Mouse (Mus musculus): ENCODE measurements at regions not wholly inside any gene's neighbourhood (a gene's known extent, or its start where the extent isn't known, plus 50 kb on each side); places are given as distances from the start of the nearest gene placed in this dataset.

DNA sequence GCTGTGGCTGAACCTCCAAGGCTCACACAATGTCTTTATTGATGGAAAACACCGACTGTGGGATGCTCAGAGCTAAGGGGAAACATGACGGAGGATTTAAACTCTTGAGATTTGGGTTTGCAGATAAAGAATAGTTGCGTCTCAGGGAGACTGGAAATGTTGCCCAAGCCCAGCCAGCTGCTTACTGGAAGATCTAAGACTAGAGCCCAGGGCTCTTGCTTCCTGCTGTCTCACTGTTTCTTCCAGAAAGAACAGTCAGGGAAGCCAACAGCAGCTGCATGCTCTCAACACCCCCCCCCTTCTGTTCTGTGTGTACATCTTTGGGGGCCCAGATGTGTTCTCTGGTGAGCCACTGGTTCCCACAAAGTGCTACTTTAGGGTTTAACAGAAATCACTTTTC is 333.0 kb downstream of the Mtx2 start:
- Histone ChIP-seq H3K4me3 (replicated peaks; ENCODE audit: insufficient read depth, low read depth, low read length) (no peak overlapping the region), H3K4me1 (ENCODE audit: control insufficient read depth, insufficient read depth, low read length) (no peaks in the 10 kb centered on the region), H3K27ac (ENCODE audit: insufficient read depth, low read length) (no peak overlapping the region), H3K27me3 (ENCODE audit: control insufficient read depth, insufficient read depth, low read length) (no peaks in the 10 kb centered on the region)
- no peak for DNase-seq
- WGBS: 76% methylated on average over 3 of the region's 3 CpGs
- TF ChIP-seq POLR2A (IDR thresholded peaks at IDR 0.05; ENCODE audit: borderline replicate concordance, insufficient read depth, low read length) (no peak), CTCF (IDR thresholded peaks at IDR 0.05; ENCODE audit: borderline replicate concordance, insufficient read depth, low read depth, low read length) (no peak)

DNA sequence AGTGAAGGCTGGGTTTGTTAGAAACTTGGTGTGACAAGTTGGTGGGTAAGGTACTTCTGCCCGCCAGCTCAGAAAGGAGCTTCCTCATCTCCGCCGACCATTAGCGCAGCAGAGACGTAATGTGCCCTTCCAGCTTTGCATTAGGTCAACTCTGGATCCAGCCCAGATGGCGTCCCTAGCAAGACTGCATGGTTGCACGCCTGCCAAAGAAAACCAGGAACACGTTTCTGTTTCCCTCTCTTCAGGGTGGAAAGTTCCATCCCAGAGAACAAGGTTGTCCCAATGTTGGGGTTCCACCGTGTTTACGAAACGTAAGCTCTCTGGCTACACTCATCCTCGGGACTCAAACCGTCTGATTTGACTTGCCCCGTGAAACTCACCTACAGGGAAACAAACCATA is 335.5 kb downstream of the Mtx2 start:
- no peak for TF ChIP-seq POLR2A (IDR thresholded peaks at IDR 0.05; ENCODE audit: borderline replicate concordance, insufficient read depth, low read length)
- TF ChIP-seq CTCF (IDR thresholded peaks at IDR 0.05; ENCODE audit: borderline replicate concordance, insufficient read depth, low read depth, low read length): no peak
- Histone ChIP-seq H3K4me1 (ENCODE audit: control insufficient read depth, insufficient read depth, low read length) (no peaks in the 10 kb centered on the region), H3K27me3 (ENCODE audit: control insufficient read depth, insufficient read depth, low read length) (no peaks in the 10 kb centered on the region), H3K4me3 (replicated peaks; ENCODE audit: insufficient read depth, low read depth, low read length) (no peak overlapping the region), H3K27ac (ENCODE audit: insufficient read depth, low read length) (no peak overlapping the region)
- DNase-seq: no peak
- 81% methylated on average over 14 of the region's 14 CpGs for WGBS

DNA sequence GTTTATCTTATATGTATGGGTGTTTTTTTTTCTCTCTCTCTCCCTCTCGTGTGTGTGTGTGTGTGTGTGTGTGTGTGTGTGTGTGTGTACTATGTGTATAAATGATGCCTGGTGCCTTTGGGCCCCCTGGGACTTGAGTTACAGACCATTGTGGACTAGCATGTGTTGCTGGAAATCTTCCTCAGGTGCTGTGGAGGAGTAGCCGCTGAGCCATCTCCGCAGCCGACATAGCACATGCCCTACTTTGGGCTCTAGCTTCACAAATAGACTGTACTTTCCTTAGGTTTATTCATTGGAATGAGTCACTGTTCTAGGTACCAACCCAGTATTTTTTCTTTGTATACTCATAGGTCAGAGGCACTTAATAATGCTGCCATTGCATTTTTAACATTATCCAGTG is 339.4 kb downstream of the Mtx2 start:
- Histone ChIP-seq H3K27me3 (ENCODE audit: control insufficient read depth, insufficient read depth, low read length) (no peaks in the 10 kb centered on the region), H3K4me1 (ENCODE audit: control insufficient read depth, insufficient read depth, low read length) (no peaks in the 10 kb centered on the region), H3K27ac (ENCODE audit: insufficient read depth, low read length) (no peak overlapping the region), H3K4me3 (replicated peaks; ENCODE audit: insufficient read depth, low read depth, low read length) (no peak overlapping the region)
- DNase-seq: no peak
- TF ChIP-seq POLR2A (IDR thresholded peaks at IDR 0.05; ENCODE audit: borderline replicate concordance, insufficient read depth, low read length) (no peak), CTCF (IDR thresholded peaks at IDR 0.05; ENCODE audit: borderline replicate concordance, insufficient read depth, low read depth, low read length) (no peak)
- 88% methylated on average over 4 of the region's 4 CpGs for WGBS

DNA sequence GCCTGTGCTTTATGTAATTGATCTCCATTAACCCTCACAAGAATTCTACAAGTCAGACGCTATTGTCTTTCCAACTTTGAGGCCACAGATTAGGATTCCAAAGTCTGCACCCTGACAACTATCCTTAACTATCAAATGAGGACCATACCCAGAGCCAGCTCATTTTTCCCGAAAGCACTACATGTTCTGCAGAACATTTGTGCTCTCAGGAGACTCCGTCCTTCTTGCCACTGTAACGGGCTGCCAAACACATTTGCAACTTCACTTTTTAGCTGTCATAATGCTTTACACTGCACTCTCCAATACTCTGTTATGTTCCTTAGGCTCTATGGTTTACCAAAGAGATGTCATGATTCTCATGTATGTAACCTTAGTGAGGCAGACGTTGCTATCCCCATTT is 350.7 kb downstream of the Mtx2 start:
- 64% methylated on average over 5 of the region's 5 CpGs for WGBS
- TF ChIP-seq POLR2A (IDR thresholded peaks at IDR 0.05; ENCODE audit: borderline replicate concordance, insufficient read depth, low read length) (no peak), CTCF (IDR thresholded peaks at IDR 0.05; ENCODE audit: borderline replicate concordance, insufficient read depth, low read depth, low read length) (no peak)

DNA sequence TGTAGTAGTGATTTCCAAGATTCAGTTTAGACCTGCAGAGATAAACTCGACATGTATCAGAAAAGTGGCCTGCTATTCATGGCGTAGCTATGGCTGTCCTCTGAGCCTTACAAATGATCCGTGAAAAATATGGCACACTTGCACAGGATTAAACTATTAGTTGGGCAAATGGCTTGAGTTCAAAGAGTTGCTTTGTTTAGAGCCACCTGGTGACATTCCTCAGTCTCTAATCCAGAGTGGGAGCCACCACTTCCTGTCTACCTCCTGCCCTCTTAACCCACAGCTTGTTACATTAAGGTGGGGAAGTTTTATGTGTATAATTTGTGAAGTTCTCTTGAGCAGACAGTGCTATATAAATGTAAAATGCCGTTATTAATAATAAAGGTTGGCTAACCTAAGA is 357.7 kb downstream of the Mtx2 start:
- 53% methylated on average over 4 of the region's 4 CpGs for WGBS
- TF ChIP-seq POLR2A (IDR thresholded peaks at IDR 0.05; ENCODE audit: borderline replicate concordance, insufficient read depth, low read length) (no peak), CTCF (IDR thresholded peaks at IDR 0.05; ENCODE audit: borderline replicate concordance, insufficient read depth, low read depth, low read length) (no peak)
- Histone ChIP-seq H3K27me3 (ENCODE audit: control insufficient read depth, insufficient read depth, low read length) (no peaks in the 10 kb centered on the region), H3K4me3 (replicated peaks; ENCODE audit: insufficient read depth, low read depth, low read length) (no peak overlapping the region), H3K4me1 (ENCODE audit: control insufficient read depth, insufficient read depth, low read length) (no peaks in the 10 kb centered on the region), H3K27ac (ENCODE audit: insufficient read depth, low read length) (no peak overlapping the region)
- DNase-seq: no peak

More for the DNA sequence above, 350.7 kb downstream of the Mtx2 start:
- Histone ChIP-seq H3K4me3 (replicated peaks; ENCODE audit: insufficient read depth, low read depth, low read length) (no peak overlapping the region), H3K27me3 (ENCODE audit: control insufficient read depth, insufficient read depth, low read length) (no peaks in the 10 kb centered on the region), H3K4me1 (ENCODE audit: control insufficient read depth, insufficient read depth, low read length) (no peaks in the 10 kb centered on the region), H3K27ac (ENCODE audit: insufficient read depth, low read length) (no peak overlapping the region)
- no peak for DNase-seq

DNA sequence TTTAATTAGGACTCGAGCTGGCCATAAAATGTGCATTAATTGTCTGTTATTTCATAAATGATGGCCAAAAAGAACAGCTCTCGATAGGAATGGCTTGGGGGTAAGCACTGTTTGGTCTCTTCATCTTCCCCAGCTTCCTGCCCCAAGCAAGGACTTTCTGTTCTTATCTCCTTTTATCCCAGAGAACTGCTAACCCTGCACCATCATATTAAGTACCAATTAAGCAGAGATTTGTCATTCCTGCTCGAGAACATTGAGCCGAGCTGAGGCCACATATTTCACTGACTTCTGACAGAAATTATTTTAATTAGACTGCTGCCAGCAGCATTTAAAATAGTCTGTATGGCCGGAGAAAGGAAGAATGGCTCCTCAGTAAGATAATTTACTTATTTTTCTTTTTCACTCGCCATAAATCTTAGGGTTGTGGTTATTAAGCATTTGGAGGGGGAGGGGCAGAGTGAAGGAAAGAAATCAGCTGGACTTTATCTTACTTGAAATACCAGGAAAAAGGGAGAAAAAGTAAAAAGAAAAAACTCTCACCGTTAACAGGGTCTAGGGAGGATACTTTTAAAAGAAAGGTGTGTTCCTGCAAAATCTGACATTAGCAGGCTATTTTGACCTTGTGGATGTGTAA is 377.1 kb downstream of the Mtx2 start:
- DNase-seq: no peak
- no peaks in the 10 kb centered on the region for H3K27me3 ChIP-seq (ENCODE audit: control insufficient read depth, insufficient read depth, low read length)
- no peak overlapping the region for H3K4me3 ChIP-seq (replicated peaks; ENCODE audit: insufficient read depth, low read depth, low read length)
- 84% methylated on average over 7 of the region's 7 CpGs for WGBS
- no peak for TF ChIP-seq CTCF (IDR thresholded peaks at IDR 0.05; ENCODE audit: borderline replicate concordance, insufficient read depth, low read depth, low read length)
- TF ChIP-seq POLR2A (IDR thresholded peaks at IDR 0.05; ENCODE audit: borderline replicate concordance, insufficient read depth, low read length): no peak
- no peaks in the 10 kb centered on the region for H3K4me1 ChIP-seq (ENCODE audit: control insufficient read depth, insufficient read depth, low read length)
- H3K27ac ChIP-seq (ENCODE audit: insufficient read depth, low read length): no peak overlapping the region

DNA sequence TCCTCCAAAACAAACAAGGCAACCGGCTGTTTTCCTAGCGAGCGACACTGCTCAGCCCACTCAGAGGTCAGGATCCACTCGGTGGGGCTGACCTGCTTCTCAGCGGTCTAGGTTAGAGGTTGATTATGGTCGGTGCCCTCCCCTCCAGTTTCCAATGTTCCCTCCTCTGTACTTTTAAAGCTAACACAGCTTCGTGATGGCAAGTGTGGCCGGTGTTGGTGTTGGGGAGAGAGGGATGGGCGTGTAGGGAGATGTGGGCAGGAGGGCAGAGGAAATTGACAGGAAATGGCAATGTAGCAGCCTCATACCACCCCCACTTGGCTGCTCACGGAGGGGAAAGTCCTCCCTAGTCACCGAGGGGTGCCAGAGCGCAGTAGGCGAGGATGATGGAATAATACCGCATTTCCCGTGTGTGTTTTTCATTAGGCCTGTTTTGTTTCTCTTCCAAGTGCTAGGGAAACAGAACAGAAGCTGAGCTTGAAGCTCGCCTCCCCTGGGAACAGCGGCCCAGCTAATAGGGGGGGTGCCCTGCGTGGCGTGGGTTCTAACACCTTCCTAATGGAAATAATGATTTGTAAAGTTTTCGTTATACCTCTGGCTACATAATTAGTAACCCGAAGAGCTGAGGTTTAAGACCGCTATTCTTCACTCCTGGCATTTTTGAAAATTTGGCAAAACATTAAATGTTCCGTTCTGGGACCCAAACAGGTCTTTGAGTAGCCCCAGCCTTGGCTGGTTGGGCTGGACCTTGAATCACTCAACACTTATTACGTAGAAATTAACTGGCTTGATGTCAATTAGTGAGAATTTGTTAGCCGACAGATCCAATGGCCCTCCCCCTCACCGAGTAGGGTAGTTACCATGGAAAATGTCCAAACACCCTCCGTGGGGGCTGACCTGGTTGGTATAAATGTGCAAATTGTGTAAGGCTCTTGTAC is 383.5 kb downstream of the Mtx2 start:
- Histone ChIP-seq H3K4me3 (replicated peaks; ENCODE audit: insufficient read depth, low read depth, low read length) (no peak overlapping the region), H3K27me3 (ENCODE audit: control insufficient read depth, insufficient read depth, low read length) (no peaks in the 10 kb centered on the region), H3K4me1 (ENCODE audit: control insufficient read depth, insufficient read depth, low read length) (no peaks in the 10 kb centered on the region), H3K27ac (ENCODE audit: insufficient read depth, low read length) (no peak overlapping the region)
- WGBS: 59% methylated on average over 27 of the region's 27 CpGs
- no peak for DNase-seq
- TF ChIP-seq POLR2A (IDR thresholded peaks at IDR 0.05; ENCODE audit: borderline replicate concordance, insufficient read depth, low read length) (no peak), CTCF (IDR thresholded peaks at IDR 0.05; ENCODE audit: borderline replicate concordance, insufficient read depth, low read depth, low read length) (no peak)
